Mouse (Mus musculus) heart, adult 11 months (tissue): ENCODE data around the gene Klf12.
"Not testable (repeated sequence)": the region's sequence is repeated elsewhere in the genome, so short reads cannot be mapped to it uniquely, and the experiment has no call there.

ENCODE experiments used
- DNase-seq: peaks from one replicate; pipeline ENCODE4 v3.0.0; 2022

The Klf12 gene

GRCm38 (mm10) chr14:99856158-99857011 is 428.1 kb downstream of the Klf12 start:
- DNase-seq, result no peak

DNA sequence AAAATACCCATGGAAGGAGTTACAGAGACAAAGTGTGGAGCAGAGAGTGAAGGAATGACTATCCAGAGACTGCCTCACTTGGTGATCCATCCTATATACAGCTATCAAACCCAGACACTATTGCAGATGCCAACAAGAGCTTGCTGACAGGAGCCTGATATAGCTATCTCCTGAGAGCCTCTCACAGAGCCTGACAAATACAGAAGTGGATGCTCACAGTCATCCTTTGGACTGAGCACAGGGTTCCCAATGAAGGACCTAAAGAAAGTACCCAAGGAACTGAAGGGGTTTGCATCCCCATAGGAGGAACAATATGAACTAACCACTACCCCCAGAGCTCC is 430.0 kb downstream of the Klf12 start:
- not testable (repeated sequence) for DNase-seq

GRCm38 (mm10) chr14:99853769-99854466 is 430.6 kb downstream of the Klf12 start:
- not testable (repeated sequence) for DNase-seq

- DNase-seq, result no peak
These were observed 434.1 kb downstream of the Klf12 start for GRCm38 (mm10) chr14:99850350-99850749.

DNA sequence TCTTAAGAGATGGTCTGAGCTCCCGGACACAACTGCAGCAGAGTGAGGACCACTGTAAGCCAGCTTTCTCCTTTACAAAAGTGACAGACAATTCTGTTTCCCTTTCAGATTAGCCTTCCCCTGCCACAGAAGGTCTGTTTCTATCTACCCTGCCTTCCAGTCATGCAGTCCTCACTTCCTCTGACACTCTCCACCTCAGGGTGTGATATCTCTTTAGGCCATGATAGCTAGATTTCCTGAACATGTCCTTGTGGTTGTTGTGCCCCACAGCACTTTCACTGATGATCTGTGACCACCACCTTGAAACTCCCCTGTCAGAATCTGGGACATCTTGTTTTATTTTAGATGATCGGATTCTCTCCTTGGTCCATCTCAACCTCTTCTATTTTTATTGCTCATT is 437.0 kb downstream of the Klf12 start:
- DNase-seq, result no peak

- no peak for DNase-seq
These were observed 457.8 kb downstream of the Klf12 start for GRCm38 (mm10) chr14:99826713-99827112.
